Mouse (Mus musculus) monocyte, adult 2 months (primary cell): ENCODE measurements around the gene Akap1.

Experiments
- DNase-seq, 2 experiments: peaks; one replicate each; pipeline ENCODE4 v3.0.0; 2022; ENCODE audit warnings: low spot score in 2 of 2, low read depth in 1 of 2

Gene Akap1

DNA sequence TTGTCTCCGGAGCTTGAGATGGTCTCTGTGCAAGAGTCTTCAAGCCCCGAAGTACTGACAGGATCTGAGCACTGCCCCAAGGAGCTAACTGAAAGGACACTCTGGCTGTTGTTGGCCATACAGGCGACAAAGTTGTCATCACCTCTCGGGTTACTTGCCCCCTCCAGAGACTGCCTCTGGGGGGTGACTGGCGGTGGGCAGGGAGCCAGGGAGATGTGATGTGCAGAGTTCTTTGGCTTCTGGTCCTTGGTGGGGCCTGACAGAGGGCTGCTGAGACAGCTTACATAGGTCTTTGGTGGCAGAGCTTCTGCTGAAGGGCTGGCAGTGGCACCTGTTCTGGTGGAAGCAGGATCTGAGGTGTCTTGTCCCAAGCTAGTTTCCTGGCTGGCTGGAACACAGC is 20.0 kb downstream of the Akap1 start:
- DNase-seq: no peak

DNA sequence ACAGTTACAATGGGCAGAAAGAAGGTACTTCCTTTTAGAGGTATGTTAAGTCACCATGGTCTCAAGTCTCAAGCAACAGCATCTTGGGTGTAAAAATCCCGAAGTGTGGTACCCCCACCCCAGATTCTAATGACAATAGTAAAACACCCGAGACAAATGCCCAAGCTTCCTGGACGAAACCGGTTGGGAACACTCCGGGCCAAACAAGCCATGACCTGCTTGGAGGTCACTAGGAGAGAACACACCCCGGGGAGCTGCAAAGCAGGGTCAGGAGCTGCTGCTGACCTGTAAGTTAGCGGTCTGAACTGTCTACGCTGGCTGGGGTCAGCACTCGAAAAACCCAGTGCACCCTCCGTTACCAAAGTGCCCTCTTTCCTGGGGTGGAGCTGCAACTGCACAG is 21.1 kb downstream of the Akap1 start:
- DNase-seq: no peak

DNA sequence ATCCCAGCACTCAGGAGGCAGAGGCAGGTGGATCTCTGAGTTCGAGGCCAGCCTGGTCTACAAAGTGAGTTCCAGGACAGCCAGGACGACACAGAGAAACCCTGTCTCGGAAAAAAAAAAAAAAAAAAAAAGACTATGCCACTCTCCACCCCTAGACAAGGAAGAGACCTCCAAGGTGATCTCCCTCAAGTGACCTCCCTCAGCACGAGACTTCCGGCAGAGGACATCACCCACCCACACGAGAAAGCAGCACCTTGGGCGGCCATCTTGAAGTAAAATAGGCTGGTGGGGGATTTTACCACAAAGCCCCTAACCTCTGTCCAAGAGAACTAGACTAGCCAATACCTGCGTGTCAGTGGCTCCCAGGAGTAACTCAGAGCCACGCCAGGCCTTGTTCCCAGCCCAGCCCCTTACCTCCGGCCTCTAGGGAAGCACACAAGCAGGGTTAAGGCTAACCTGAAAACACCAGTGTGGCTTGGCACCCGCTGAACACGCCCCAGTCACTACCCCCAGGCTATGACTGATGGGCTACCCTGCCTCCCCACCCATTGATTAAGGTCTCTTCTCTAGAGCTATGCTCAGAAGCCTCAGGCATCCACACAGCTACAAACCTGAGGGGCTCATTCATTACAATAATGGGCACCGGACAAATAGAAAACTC is 21.9 kb downstream of the Akap1 start:
- no peak for DNase-seq

DNA sequence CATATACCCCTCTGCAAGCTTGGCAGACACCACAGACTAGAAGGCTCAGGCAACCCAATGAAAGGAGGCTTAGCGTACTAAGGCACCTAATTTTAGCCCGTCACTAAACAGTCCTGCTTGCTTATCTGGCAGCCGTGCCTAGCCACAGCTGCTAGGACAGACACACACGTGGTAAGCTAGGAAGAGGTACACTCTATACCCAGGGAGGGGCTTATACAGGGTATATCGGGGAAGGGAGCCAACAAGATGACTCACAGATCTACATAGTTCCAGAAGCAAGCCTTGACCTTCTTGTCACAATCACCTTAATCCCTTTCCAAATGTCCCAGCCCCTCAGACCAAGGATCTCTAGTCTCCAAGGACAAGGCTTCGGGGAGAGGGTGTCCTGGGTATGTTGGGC is 23.0 kb downstream of the Akap1 start:
- no peak for DNase-seq

DNA sequence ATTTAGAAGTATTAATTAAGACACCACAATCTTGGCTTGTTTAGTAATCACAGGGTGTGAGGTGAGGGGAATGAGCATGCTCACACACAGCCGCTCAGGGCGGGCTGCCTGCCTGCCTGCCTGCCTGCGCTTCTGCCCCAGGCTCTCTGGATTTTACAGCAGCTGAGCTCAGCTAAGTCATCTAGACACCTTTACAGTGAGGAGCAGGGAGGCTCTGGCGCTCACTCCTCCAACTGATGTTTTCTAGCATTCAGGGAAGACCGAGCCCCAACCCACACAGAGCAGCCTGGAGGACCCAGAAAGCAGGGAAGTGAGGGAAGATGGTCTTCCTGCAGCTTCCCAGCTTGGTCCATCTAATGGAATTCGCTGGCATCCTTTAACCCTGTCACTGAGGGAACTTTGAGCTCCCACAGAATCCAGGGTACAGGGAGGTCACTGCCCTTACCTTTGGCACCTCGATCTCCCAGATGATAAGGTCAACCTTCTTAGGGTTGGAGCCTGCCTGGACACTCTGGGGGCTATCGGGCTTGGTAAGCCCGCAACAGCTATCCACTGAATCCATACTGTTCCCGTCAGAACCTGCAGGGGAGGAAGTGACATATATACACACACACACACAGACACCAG is 23.5 kb downstream of the Akap1 start:
- no peak for DNase-seq

DNA sequence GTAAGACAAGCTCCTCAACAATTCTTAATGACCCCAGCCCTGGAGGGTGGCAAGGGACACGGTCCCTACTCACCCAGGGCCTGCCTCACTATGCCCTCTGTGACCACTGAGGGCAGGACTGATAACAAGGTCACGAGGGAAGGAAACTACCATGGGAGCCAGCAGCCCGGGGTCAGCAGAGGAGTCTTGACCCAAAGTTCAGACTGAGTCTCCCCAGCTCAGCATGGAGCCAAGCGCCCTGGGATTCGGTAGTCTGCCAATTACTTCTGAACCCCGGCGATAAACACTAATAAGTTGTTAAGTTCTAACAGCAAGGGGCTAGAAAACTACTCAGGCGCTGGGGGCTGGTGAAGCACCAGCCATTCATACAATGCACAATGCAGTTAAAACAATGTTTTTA is 24.1 kb downstream of the Akap1 start:
- DNase-seq: no peak

DNA sequence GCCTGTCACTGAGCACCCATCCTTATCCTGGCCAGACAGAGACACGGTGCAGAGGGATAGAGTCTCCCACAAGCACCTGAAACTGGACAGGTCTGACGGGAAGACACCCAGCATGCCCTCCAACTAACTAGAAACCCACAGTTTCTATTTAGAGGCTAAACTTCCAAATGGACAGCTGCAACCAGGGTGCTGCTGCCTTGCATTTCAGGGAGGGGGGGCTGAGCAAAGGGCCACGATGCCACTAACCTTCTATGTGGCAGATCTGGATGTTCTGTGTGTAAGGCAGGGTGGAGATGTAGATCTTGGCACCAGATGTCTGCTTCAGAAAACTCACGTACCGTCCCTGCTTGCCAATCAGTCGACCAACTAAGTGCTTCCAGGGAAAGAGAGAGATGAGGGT is 25.0 kb downstream of the Akap1 start:
- no peak for DNase-seq

DNA sequence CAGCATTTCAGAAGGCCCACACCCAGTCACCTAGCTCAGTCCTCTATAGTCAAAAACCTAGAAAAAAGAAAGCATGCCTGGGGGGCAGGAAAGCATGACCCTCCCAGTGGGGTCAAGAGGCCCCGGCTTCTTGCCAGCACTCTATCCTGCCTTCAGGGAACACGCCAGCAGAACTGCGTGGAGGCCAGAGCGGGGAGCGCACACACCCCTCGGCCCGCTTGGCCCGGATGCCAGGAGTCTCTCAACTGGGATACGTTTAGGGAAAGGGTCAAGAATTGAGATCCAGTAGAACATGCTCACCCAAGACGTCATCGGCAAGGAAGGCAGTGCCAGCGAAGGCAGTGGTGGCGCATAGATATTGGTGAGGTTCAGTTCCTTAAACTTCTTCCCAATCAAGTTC is 25.8 kb downstream of the Akap1 start:
- DNase-seq: no peak

DNA sequence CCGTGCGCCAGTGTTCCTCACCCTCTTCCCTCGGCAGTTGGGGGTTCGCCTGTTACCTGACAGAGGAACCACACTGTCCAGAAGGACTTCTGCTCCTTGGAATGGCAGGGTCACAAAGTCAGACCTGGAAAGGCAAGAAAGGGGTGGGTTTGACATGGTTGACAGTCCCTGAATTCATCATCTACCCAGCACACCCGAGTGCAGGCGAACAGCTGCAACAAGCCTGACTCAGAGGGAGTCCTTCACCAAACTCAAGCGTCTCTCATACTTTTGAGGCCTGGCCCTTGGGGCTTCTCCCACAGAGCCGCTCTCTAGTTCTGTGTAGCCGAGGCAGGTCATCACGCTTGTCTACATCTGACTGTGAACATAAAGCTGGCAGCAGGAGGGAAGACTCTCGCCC is 29.8 kb downstream of the Akap1 start:
- no peak for DNase-seq

DNA sequence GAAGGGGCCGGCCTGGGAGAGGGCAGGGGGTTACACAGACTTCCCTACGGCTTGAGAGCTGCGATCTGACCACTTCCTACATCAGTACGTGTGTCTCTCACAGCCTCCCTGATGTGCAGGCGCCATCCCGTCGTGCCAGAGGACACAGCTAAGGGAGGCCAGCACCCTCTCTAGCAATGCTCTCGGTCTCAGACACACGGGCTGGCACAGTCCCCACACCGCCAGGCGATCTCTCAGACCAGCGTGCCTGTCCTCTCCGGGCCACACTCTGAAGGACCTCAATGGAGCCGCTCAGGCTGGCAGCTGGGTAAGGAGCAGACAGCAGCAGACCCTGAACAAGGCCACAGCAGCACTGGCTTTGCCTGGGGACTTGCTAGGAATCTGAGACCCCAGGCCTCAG is 30.3 kb downstream of the Akap1 start:
- no peak for DNase-seq

DNA sequence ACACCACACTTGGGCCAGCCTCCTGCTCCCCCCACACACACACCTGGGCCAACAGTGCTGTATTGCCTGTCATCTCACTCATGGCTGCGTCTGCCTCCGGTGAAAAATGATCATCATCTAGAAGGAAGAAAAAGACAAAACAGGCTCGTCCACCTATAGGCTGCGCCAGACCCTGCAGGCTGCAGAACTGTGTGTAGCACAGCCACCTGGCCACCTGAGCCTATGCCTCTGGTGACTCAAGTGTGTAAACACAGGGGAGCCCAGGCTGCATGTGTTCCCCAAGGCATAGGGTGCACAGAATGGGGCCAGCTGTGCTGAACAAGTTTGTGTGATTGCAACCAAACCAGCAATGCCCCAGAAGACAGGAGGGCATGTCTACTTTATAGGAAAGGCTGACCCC is 31.3 kb downstream of the Akap1 start:
- no peak for DNase-seq

DNA sequence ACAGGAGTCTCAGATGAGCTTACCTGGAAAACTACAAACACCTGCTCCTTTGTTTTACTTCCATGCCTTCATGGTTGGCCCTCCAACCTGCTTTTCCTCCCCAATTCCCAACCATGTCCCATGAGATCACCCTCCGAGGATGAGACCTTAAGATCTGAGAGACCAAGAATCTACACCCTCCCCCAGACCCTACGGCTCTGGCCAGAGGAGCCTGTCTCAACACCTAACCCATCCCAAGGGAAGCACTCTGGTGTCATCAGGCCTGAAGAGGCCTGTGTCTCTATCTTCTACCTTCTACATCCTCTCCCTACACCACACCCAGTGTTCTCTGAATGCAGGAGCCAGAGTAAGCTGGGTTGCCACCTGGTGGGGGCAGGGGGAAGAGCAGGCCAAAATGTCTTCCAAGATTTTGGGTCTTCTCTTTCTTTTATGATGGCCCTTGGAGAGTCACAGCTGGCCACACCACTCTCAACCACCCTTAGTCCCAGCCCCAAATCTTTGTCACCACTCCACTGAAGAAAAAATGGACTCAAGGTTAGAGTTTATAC is 34.1 kb downstream of the Akap1 start:
- no peak for DNase-seq

DNA sequence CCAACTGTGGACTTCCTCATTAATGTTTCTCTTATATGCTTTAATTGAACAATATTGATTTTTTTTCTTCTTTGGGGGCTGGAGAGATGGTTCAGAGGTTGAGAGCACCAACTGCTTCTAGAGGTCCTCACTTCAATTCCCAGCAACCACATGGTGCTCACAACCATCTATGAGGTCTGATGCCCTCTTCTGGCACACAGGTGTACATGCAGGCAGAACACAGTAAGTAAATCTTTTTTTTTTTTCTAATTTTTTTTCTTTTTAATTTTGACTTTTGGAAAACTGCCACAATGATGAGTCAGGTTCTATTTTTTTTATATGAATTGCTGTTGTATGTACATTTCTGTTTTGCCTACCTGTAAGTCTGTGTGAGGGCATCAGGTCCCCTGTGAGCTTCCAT is 35.9 kb downstream of the Akap1 start:
- no peak for DNase-seq

DNA sequence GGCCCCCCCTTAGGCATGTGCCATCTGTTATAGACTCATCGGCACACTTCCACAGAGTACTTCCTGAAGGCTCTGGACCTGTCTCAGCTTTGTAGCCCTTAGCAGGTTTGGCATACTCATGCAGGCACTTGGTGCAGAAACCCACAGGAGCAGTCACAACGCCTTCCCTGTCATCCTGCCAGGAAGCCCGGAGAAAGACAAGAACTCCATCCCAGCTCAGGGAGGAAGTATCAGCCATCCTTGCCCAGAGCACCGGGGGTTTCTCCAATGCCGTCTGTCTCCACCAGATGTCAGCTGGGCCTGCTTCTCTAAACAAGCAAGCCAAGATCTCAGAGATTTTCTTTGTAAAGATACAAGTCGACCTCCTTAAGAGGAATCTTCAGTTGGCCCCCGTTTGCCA is 38.5 kb downstream of the Akap1 start:
- no peak for DNase-seq

DNA sequence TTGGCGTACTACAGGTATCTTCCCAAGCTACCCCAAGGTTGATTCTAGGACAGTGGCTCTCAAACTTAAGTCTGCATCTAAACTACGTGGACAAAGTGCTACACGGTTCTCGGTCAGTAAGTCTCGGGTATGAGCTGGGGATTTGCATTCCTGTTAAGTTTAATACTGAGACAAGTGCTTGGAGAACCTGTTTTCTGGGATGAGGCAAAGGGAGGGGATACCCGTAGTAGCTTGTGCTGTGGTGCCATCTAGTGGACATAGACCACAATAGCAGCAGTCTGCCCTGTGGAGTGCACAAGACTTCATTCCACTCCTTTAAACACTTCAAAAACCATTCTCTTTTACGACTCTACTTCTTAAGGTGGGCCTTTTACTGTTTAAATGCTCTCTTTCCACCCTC is 41.4 kb downstream of the Akap1 start:
- no peak for DNase-seq

DNA sequence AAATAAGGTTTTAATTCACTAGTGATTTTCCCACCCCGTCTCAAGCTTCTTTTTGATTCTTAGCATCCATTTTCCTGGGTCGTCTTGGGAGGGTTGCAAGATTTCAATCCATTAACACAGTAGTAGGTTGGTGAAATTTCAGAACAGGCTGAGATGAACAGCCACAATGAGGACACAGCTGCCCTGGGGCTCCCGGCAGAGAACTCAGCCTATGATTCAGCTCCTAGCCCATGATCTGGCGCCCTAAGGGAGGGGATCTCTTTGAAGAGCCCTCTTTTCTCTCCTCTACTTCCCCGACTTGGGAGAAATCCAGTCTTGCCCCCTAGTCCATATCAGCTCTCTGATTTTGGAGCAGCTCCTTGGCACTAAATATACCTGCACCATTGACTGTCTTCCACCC is 41.9 kb downstream of the Akap1 start:
- DNase-seq: no peak

DNA sequence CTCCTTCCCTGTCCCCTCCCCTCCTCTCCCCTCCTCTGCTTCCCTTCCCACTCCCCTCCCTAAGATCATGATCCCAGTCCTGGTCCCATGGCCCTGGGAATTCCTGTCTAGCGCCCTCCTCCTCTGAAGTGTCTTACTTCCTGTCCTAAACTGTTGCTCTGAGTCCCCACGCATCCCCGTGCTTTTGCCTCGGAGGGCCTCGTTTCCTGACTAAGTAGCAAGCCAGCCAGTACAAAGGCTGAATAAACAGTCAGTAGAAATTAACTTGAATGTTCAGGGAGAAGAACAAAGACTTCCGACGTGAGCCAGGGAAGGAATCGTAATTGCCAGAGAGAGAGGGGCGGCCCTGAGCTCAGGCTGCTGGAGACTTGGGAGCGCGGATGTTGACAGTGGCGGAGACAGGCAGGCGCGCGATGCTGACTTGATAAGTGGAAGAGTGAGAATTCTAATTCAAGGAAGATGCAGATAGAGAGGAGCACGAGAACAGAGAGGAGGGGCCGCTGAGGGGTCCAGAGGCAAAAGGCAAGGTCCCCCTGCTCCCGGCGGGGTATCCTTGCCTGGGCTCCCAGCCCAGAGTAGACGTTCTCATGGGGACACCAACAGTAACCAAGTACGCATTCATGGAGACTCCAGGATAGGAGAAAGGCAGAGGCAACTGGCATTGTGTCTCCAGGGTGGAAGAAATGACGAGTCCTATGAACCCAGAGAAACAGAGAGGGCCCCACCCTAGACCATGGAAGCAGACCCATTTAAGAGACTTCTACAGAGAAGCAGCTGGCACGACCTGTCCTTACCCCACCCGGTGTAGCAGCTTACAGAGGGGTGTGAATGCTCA is 43.4 kb downstream of the Akap1 start:
- no peak for DNase-seq

DNA sequence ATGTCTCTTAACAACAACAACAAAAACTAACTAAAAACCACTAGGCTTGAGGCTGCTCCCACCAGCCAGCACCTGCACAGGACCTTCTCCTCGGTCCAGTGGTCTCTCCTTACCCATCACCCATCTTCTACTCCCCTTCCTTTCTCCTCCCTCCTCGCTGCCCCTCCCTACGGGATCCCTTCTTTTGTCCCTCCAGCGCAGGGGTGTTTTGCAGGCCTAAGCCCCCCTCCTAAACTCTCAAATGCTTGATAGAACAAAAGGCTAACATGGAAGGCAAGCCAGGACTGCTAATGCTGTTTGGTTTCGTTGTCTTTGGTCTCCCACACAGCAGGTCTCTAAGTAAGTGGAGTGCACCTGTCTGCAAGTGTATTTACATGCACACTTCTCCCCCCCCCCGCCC is 44.1 kb downstream of the Akap1 start:
- no peak for DNase-seq

DNA sequence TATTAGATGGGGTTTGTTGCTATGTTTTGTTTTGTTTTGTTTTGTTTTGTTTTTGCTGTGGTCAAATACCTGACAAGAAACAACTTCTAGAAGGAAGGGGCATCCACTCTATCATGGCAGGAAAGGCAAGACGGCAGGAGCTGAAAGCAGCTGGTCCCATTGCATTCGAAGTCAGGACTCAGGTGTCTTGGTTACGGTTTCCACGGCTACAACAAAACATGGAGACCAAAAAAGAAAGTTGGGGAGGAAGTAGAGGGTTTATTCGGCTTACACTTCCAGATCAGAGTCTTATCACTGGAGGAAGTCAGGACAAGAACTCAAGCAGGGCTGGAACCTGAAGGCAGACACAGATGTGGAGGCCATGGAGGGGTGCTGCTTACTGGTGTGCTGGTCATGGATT is 47.3 kb downstream of the Akap1 start:
- no peak for DNase-seq

DNA sequence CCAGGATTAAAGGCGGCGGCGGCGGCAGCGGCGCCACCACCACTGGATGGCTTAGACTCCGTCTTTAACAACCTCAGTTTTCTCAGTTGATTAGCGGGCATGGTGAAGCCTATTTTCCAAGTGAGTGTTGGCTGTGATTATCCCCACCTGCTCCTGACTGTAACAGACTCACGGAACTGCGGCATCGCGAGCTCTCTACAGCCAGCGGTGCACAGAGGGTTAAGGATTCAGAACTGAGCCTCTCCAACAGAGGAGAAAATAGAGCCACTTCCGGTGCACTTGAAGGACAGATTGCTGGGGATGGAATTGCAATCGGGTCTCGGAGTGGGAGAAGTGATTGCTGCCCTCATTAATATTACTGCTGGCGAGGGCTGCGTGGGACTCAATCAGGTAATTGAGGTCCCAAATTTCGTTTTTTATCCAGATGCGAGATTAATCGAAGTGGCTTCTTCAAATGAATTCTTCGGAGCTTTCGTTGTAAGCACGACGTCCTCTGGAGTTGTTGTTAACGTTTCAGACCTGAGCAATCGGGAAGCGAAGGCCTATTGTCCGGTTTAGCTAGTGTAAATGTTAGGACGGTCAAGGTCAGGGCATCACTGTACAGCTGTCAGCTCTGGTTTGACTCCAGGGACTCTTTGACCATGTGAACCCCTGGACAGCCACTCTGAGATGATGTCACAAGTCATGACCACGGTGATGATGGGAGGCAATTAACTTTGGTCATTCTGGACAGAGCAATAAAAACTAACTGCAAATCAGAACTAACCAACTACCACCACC is 61.0 kb downstream of the Akap1 start:
- DNase-seq: no peak

DNA sequence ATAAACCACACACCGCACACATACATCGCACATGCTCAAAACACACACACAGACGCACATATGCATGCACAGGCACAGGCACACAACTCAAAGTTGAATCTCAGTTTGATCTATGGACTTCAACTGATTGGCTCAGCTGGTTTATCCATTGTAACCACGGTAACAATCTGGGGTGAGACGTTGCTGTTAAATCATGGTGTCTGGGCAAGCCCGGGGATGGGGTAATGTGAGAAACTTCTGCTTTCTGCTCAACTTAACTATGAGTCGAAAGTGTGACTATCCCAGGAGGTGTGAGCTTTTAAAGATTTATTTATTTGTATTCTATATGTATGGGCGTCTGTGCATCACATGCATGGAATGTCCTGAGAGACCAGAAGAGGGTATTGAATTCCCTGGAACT is 68.2 kb downstream of the Akap1 start:
- no peak for DNase-seq
